Mouse (Mus musculus): ENCODE measurements around the gene Plcl1. TPM values are rescaled to one million over a fixed set of nuclear protein-coding genes. Genes with fewer than 3 reads are reported as not detected.

Gene Plcl1
- total and polyA plus RNA-seq, 3 experiments = 0.08 to 0.41 (median 0.13) TPM

DNA sequence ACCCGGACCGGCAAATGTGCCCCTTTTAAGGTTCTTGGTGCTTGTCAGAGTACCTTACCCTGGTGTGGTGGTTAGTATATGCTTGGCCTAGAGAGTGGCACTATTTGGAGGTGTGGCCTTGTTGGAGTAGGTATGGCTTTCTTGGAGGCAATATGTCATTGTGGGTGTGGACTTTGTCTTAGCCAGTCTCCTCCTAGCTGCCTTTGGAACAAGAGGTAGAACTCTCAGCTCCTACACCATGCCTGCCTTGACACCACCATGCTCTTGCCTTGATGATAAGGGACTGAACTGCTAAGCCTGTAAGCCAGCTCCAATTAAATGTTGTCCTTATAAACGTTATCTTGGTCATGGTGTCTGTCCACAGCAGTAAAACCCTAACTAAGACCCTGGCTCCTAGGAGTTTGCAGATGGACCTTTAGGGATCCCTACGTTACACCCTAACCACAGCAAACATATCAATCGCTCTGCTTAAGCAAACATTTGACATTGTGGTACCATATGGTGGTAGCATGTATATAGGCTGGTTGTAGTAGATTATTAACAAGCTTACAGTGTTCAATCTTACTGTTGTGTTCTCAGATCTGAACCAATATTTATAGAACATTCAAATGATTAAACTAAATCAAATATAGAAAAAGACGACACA is 39.4 kb downstream of the Plcl1 start:
- Histone ChIP-seq H3K9me3 (replicated peaks; ENCODE audit: low read length) (no peaks in the 10 kb centered on the region), H3K4me1 (ENCODE audit: control insufficient read depth in 1 of 2, insufficient read depth in 2 of 2) (no peaks in the 10 kb centered on the region), H3K4me2 (ENCODE audit: insufficient read depth, low read depth, poor library complexity, severe bottlenecking) (no peak overlapping the region), H3K27ac (ENCODE audit: insufficient read depth, low read depth) (no peak overlapping the region), H3K4me3 (replicated peaks in 1 of 3; ENCODE audit: low read depth in 2 of 3, low read length in 2 of 3, poor library complexity in 1 of 3) (no peak overlapping the region), H3K79me2 (replicated peaks; ENCODE audit: control insufficient read depth, extremely low read depth, insufficient read depth, poor library complexity, severe bottlenecking) (no peaks in the 10 kb centered on the region), H3K27me3 (replicated peaks) (no peaks in the 10 kb centered on the region), H3K9ac (ENCODE audit: insufficient read depth, low read depth) (no peak overlapping the region), H3K36me3 (replicated peaks in 1 of 2; ENCODE audit: control insufficient read depth in 1 of 2, insufficient read depth in 1 of 2, low read length in 1 of 2) (no peaks in the 10 kb centered on the region)
- no peak for DNase-seq (ENCODE audit: extremely low read depth)
- no peak for TF ChIP-seq EP300 (IDR thresholded peaks at IDR 0.05; ENCODE audit: low read length)
- TF ChIP-seq POLR2A (IDR thresholded peaks at IDR 0.05; ENCODE audit: low read depth, low read length) = no peak
- TF ChIP-seq NELFE (IDR thresholded peaks at IDR 0.05; ENCODE audit: low read depth, low read length) = no peak
- no peak for TF ChIP-seq ZKSCAN1 (IDR thresholded peaks at IDR 0.05; ENCODE audit: borderline replicate concordance, low read depth, low read length)
- TF ChIP-seq UBTF (IDR thresholded peaks at IDR 0.05; ENCODE audit: low read depth, low read length) = no peak
- TF ChIP-seq RAD21 (IDR thresholded peaks at IDR 0.05; ENCODE audit: low read depth, low read length) = no peak
- no peak for TF ChIP-seq ETS1 (conservative IDR thresholded peaks at IDR 0.05; ENCODE audit: low read depth, low read length)
- no peak for TF ChIP-seq MAFK (IDR thresholded peaks at IDR 0.05; ENCODE audit: insufficient replicate concordance, low read length)
- no peak for TF ChIP-seq TCF12 (IDR thresholded peaks at IDR 0.05; ENCODE audit: low read depth, low read length)
- no peak for TF ChIP-seq MAZ (IDR thresholded peaks at IDR 0.05; ENCODE audit: low read depth, low read length)
- no peak for TF ChIP-seq PAX5 (IDR thresholded peaks at IDR 0.05; ENCODE audit: low read length)
- TF ChIP-seq ZMIZ1 (IDR thresholded peaks at IDR 0.05; ENCODE audit: low read depth, low read length) = no peak
- TF ChIP-seq NRF1 (IDR thresholded peaks at IDR 0.05; ENCODE audit: low read depth, low read length) = no peak
- no peak for TF ChIP-seq JUND (conservative IDR thresholded peaks at IDR 0.05; ENCODE audit: low read depth, low read length)
- no peak for TF ChIP-seq IRF4 (IDR thresholded peaks at IDR 0.05; ENCODE audit: low read depth, low read length)
- dilution Hi-C loops (cut with MboI; ENCODE audit: extremely low pct_ligation_motif_present, extremely low pct_unique_long_range_greater_than_20kb, low sequenced_read_pairs) (no loop called here), in situ Hi-C loops (cut with MboI; ENCODE audit: low pct_ligation_motif_present, low pct_unique_long_range_greater_than_20kb, low sequenced_read_pairs) (no loop called here)

- H3K4me2 ChIP-seq (ENCODE audit: insufficient read depth, low read depth, poor library complexity, severe bottlenecking) = no peak overlapping the region
- no peak overlapping the region for H3K27ac ChIP-seq (ENCODE audit: insufficient read depth, low read depth)
- dilution Hi-C loops (cut with MboI; ENCODE audit: extremely low pct_ligation_motif_present, extremely low pct_unique_long_range_greater_than_20kb, low sequenced_read_pairs) = no loop called here
- no peak overlapping the region for H3K9ac ChIP-seq (ENCODE audit: insufficient read depth, low read depth)
- H3K4me3 ChIP-seq (replicated peaks in 1 of 3; ENCODE audit: low read depth in 2 of 3, low read length in 2 of 3, poor library complexity in 1 of 3) = no peak overlapping the region
- no peaks in the 10 kb centered on the region for H3K27me3 ChIP-seq (replicated peaks)
- no peak for DNase-seq (ENCODE audit: extremely low read depth)
- no peaks in the 10 kb centered on the region for H3K79me2 ChIP-seq (replicated peaks; ENCODE audit: control insufficient read depth, extremely low read depth, insufficient read depth, poor library complexity, severe bottlenecking)
- H3K4me1 ChIP-seq (ENCODE audit: control insufficient read depth in 1 of 2, insufficient read depth in 2 of 2) = no peaks in the 10 kb centered on the region
- in situ Hi-C loops (cut with MboI; ENCODE audit: low pct_ligation_motif_present, low pct_unique_long_range_greater_than_20kb, low sequenced_read_pairs) = no loop called here
- no peak for TF ChIP-seq RAD21 (IDR thresholded peaks at IDR 0.05; ENCODE audit: low read depth, low read length)
- TF ChIP-seq CTCF (conservative IDR thresholded peaks at IDR 0.05 in 1 of 2, IDR thresholded peaks at IDR 0.05 in 1 of 2; ENCODE audit: low read depth in 2 of 2, low read length in 2 of 2) = no peak
- no peak for TF ChIP-seq ZNF384 (IDR thresholded peaks at IDR 0.05; ENCODE audit: low read depth, low read length)
- no peak for TF ChIP-seq ZC3H11A (IDR thresholded peaks at IDR 0.05; ENCODE audit: low read depth, low read length)
- no peak for TF ChIP-seq MXI1 (IDR thresholded peaks at IDR 0.05; ENCODE audit: low read depth, low read length)
- no peak for TF ChIP-seq CHD1 (IDR thresholded peaks at IDR 0.05; ENCODE audit: low read depth, low read length)
- no peak for TF ChIP-seq KAT2A (IDR thresholded peaks at IDR 0.05; ENCODE audit: insufficient replicate concordance, low read length)
- TF ChIP-seq ZKSCAN1 (IDR thresholded peaks at IDR 0.05; ENCODE audit: borderline replicate concordance, low read depth, low read length) = no peak
- TF ChIP-seq JUND (conservative IDR thresholded peaks at IDR 0.05; ENCODE audit: low read depth, low read length) = no peak
- no peaks in the 10 kb centered on the region for H3K9me3 ChIP-seq (replicated peaks; ENCODE audit: low read length)
- no peaks in the 10 kb centered on the region for H3K36me3 ChIP-seq (replicated peaks in 1 of 2; ENCODE audit: control insufficient read depth in 1 of 2, insufficient read depth in 1 of 2, low read length in 1 of 2)
Observed at GRCm38 (mm10) chr1:55445689-55446044, 39.9 kb downstream of the Plcl1 start.

All from CH12.LX (cell line).